26 mouse cellular contexts compared by ENCODE assay signal in genomic region chr3:93494774-93495173, GRCm38 (mm10). TPM values are rescaled to one million over a fixed set of nuclear protein-coding genes. Genes with fewer than 3 reads are reported as not detected.
A peak's percentile ranks its signal among the peaks of the same experiment; 100 is the strongest.
DNase-seq lines count a peak whose midpoint lies in the region; ATAC-seq and TF ChIP-seq lines count a peak whose summit lies in the region.
"Not testable (repeated sequence)": the region's sequence is repeated elsewhere in the genome, so short reads cannot be mapped to it uniquely, and the experiment has no call there.
"Had no signal": no experiment of that assay in that cellular context is flagged by ENCODE, and none has a peak within 500 bp of the region (broad histone marks: within the 10 kb centered on the region; RNA-seq: fewer than 3 reads in every experiment).

No protein-coding gene starts in this region.

- not testable (repeated sequence) for H3K4me2 ChIP-seq in heart, postnatal 0 days (ENCODE audit: low read depth, low read length); midbrain, postnatal 0 days (ENCODE audit: low read depth, low read length, poor library complexity, severe bottlenecking)

- not testable (repeated sequence) for TF ChIP-seq POLR2A in kidney, adult 2 months (IDR thresholded peaks at IDR 0.05; ENCODE audit: low read depth, low read length)

- H3K27me3 ChIP-seq in heart, postnatal 0 days (ENCODE audit: control insufficient read depth, insufficient read depth, low read length); kidney, adult 2 months (replicated peaks; ENCODE audit: control insufficient read depth, insufficient read depth, low read length); midbrain, postnatal 0 days (ENCODE audit: insufficient read depth, low read length): not testable (repeated sequence)

- not testable (repeated sequence) for TF ChIP-seq EP300 in heart, postnatal 0 days (IDR thresholded peaks at IDR 0.05; ENCODE audit: low read depth)

- DNase-seq in 3T3-L1 (ENCODE audit: low read depth, low spot score) (peak; percentile 34), ES-CJ7 (ENCODE audit: low read depth, low spot score) (peak; percentile 14)
- not testable (repeated sequence) for DNase-seq in heart, postnatal 0 days (ENCODE audit: low spot score); left cerebral cortex, adult 2 months (ENCODE audit: extremely low spot score in 1 of 2, low spot score in 2 of 2); midbrain, postnatal 0 days (ENCODE audit: low spot score)
- peak; percentile 19 for DNase-seq in kidney, adult 2 months

- TF ChIP-seq CTCF in heart, postnatal 0 days (IDR thresholded peaks at IDR 0.05; ENCODE audit: low read depth) = 0 out of 2 replicates have a peak, but pooled peaks have one; percentile 23
- TF ChIP-seq CTCF in kidney, adult 2 months (conservative IDR thresholded peaks at IDR 0.05; ENCODE audit: insufficient read depth, insufficient read length, low read depth, low read length) = not testable (repeated sequence)
- TF ChIP-seq CTCF in left cerebral cortex, adult 2 months (IDR thresholded peaks at IDR 0.05) = peak; percentile 28
- peak; percentile 58 for TF ChIP-seq CTCF in midbrain, postnatal 0 days (IDR thresholded peaks at IDR 0.05)

- not testable (repeated sequence) for H3K9me3 ChIP-seq in heart, postnatal 0 days (replicated peaks; ENCODE audit: control insufficient read depth, low read length); midbrain, postnatal 0 days (ENCODE audit: low read length)

- ATAC-seq in heart, postnatal 0 days (ENCODE audit: insufficient read depth, low read depth); midbrain, postnatal 0 days (ENCODE audit: low FRiP score): not testable (repeated sequence)

- not testable (repeated sequence) for H3K36me3 ChIP-seq in heart, postnatal 0 days (replicated peaks; ENCODE audit: control insufficient read depth, insufficient read depth, low read length); kidney, adult 2 months (ENCODE audit: control insufficient read depth, insufficient read depth, low read length); midbrain, postnatal 0 days (ENCODE audit: insufficient read depth, low read length)

- not testable (repeated sequence) for H3K4me3 ChIP-seq in heart, postnatal 0 days (ENCODE audit: low read depth, low read length); kidney, adult 2 months (ENCODE audit: insufficient read depth, low read depth, low read length); left cerebral cortex, adult 2 months; midbrain, postnatal 0 days (ENCODE audit: low read depth, low read length)

- not testable (repeated sequence) for H3K9ac ChIP-seq in heart, postnatal 0 days (replicated peaks; ENCODE audit: low read depth, low read length); midbrain, postnatal 0 days (replicated peaks; ENCODE audit: low read length, poor library complexity, severe bottlenecking)

- not testable (repeated sequence) for H3K4me1 ChIP-seq in heart, postnatal 0 days (ENCODE audit: control insufficient read depth, insufficient read depth); kidney, adult 2 months (ENCODE audit: control insufficient read depth, insufficient read depth, low read length); midbrain, postnatal 0 days (ENCODE audit: insufficient read depth, low read length)

- intact Hi-C loops in left cerebral cortex, adult 2 months (cut with DNase I) = loop anchor here (1.0 to 10.0 kb wide), 6 partner anchors 87 to 590 kb away; no protein-coding TSS in a partner anchor

- H3K27ac ChIP-seq in heart, postnatal 0 days (ENCODE audit: low read depth); kidney, adult 2 months (ENCODE audit: insufficient read depth, low read depth, low read length); left cerebral cortex, adult 2 months; midbrain, postnatal 0 days (ENCODE audit: low read depth, low read length): not testable (repeated sequence)

- WGBS in heart, postnatal 0 days = 29% methylated on average over 5 of the region's 5 CpGs
- WGBS in kidney, adult 2 months = 28% methylated on average over 5 of the region's 5 CpGs
- WGBS in midbrain, postnatal 0 days = 32% methylated on average over 5 of the region's 5 CpGs

RNA-seq across cellular contexts. Expression of gene S100a11, which starts 25.5 kb away (rescaled TPM):
- 47.5 and 77.1 TPM in 2 replicates for total RNA-seq in heart, postnatal 0 days (2014; rRNA removed; ENCODE audit: low replicate concordance)
- 686 TPM in 2 replicates for polyA plus RNA-seq in heart, postnatal 0 days (2015; fragmentation: Nextera tagmentation; extraction: Ambion mirVana)
- 183 and 285 TPM in 2 replicates for polyA plus RNA-seq in kidney, adult 2 months (2012; rRNA removed)
- total RNA-seq in left cerebral cortex, adult 2 months (2021) = 10 to 100 TPM in 1 of 2 experiments, 1 to 10 TPM in 1; 8.0 to 11.0 TPM
- 10.3 and 11.0 TPM in 2 replicates for total RNA-seq in midbrain, postnatal 0 days (2014; rRNA removed)
- 183 and 200 TPM in 2 replicates for polyA plus RNA-seq in midbrain, postnatal 0 days (2015; fragmentation: Nextera tagmentation; extraction: Ambion mirVana)

RNA-seq across cellular contexts. Expression of gene Tchhl1, which starts 26.2 kb away (rescaled TPM):
- not detected in 2 replicates for total RNA-seq in heart, postnatal 0 days (2014; rRNA removed; ENCODE audit: low replicate concordance)
- not detected in 2 replicates for polyA plus RNA-seq in heart, postnatal 0 days (2015; fragmentation: Nextera tagmentation; extraction: Ambion mirVana)
- polyA plus RNA-seq in kidney, adult 2 months (2012; rRNA removed) = 0.34 and 0.47 TPM in 2 replicates
- total RNA-seq in left cerebral cortex, adult 2 months (2021) = not detected
- not detected in 2 replicates for total RNA-seq in midbrain, postnatal 0 days (2014; rRNA removed)
- not detected in 2 replicates for polyA plus RNA-seq in midbrain, postnatal 0 days (2015; fragmentation: Nextera tagmentation; extraction: Ambion mirVana)
- total RNA-seq: adrenal gland, postnatal 10 days; ES-E14; gastrocnemius, adult 2 months; gastrocnemius, postnatal 14 days; gastrocnemius, postnatal 4 days; heart, adult 8-10 months; heart, postnatal 10 days; heart, postnatal 36 days had no signal
- polyA plus RNA-seq: embryonic facial prominence, embryonic 11.5 days; forebrain, embryonic 10.5 days; forebrain, embryonic 13.5 days; forebrain, embryonic 16.5 days; frontal cortex, adult 2 months; heart, embryonic 11.5 days; heart, embryonic 14.5 days; hindbrain, embryonic 10.5 days; hindbrain, embryonic 13.5 days; hindbrain, embryonic 16.5 days; inflammation-experienced regulatory T-cells, adult 6 months; intestine, embryonic 16.5 days had no signal

RNA-seq across cellular contexts. Expression of gene Tchh, which starts 52.6 kb away (rescaled TPM):
- total RNA-seq in heart, postnatal 0 days (2014; rRNA removed; ENCODE audit: low replicate concordance) = 0.08 and 0.31 TPM in 2 replicates
- polyA plus RNA-seq in heart, postnatal 0 days (2015; fragmentation: Nextera tagmentation; extraction: Ambion mirVana) = 0.23 and 0.25 TPM in 2 replicates
- polyA plus RNA-seq in kidney, adult 2 months (2012; rRNA removed) = 0.83 and 1.5 TPM in 2 replicates
- 1 to 10 TPM; 2.5 to 2.6 TPM for total RNA-seq in left cerebral cortex, adult 2 months (2021)
- total RNA-seq in midbrain, postnatal 0 days (2014; rRNA removed) = 0.24 and 0.77 TPM in 2 replicates
- polyA plus RNA-seq in midbrain, postnatal 0 days (2015; fragmentation: Nextera tagmentation; extraction: Ambion mirVana) = 1.8 and 2.1 TPM in 2 replicates
- total RNA-seq: gastrocnemius, adult 2 months had no signal
